Mouse (Mus musculus) liver, embryonic 12.5 days (tissue): ENCODE measurements around the gene Gm36028. TPM values are rescaled to one million over a fixed set of nuclear protein-coding genes. Genes with fewer than 3 reads are reported as not detected.

Experiments used
- ATAC-seq: fragments of 200-750 bp; cut with Nextera tagmentation; 2 replicates; pipeline ENCODE4 v1.8.0; 2017; ENCODE audit warnings: moderate number of reproducible peaks, mild to moderate bottlenecking, moderate library complexity
- H3K27ac ChIP-seq: fragments of 300-500 bp; sonication (generic); 2 replicates; pipeline ENCODE4 v1.5.1; 2016; ENCODE audit warnings: mild to moderate bottlenecking
- H3K27me3 ChIP-seq: fragments of 300-500 bp; sonication (generic); replicated peaks from 2 replicates; pipeline ENCODE4 v1.6.1; 2016; ENCODE audit warnings: mild to moderate bottlenecking, moderate library complexity
- H3K36me3 ChIP-seq: fragments of 300-500 bp; sonication (generic); 2 replicates; pipeline ENCODE4 v1.6.1; 2016; ENCODE audit warnings: mild to moderate bottlenecking, moderate library complexity
- H3K4me1 ChIP-seq: fragments of 300-500 bp; sonication (generic); 2 replicates; pipeline ENCODE4 v1.6.1; 2016
- H3K4me2 ChIP-seq: fragments of 300-500 bp; sonication (generic); 2 replicates; pipeline ENCODE4 v1.6.1; 2016; ENCODE audit warnings: mild to moderate bottlenecking, moderate library complexity
- H3K4me3 ChIP-seq: fragments of 300-500 bp; sonication (generic); 2 replicates; pipeline ENCODE4 v1.5.1; 2016; ENCODE audit warnings: mild to moderate bottlenecking, moderate library complexity
- H3K9ac ChIP-seq: fragments of 300-500 bp; sonication (generic); 2 replicates; pipeline ENCODE4 v1.6.1; 2016; ENCODE audit warnings: mild to moderate bottlenecking, moderate library complexity
- H3K9me3 ChIP-seq: fragments of 300-500 bp; sonication (generic); replicated peaks from 2 replicates; pipeline ENCODE4 v1.6.1; 2016; ENCODE audit warnings: mild to moderate bottlenecking, moderate library complexity
- WGBS: fragments of 180-500 bp; shearing (Covaris S2); methylation state at CpG from one replicate; pipeline ENCODE4 v1.1.7; 2016; ENCODE audit not compliant: insufficient replicate concordance; 5-methylcytosine and 5-hydroxymethylcytosine counted together
- polyA plus RNA-seq: library from polyadenylated mRNA; unstranded; fragments of >200 nt; fragmentation: Nextera tagmentation; extraction: Ambion mirVana; gene quantifications from 2 replicates; pipeline ENCODE4 v1.2.1, GENCODE M21; 2016

Gene Gm36028
- polyA plus RNA-seq, 1 experiment from 2014 or later: not detected

DNA sequence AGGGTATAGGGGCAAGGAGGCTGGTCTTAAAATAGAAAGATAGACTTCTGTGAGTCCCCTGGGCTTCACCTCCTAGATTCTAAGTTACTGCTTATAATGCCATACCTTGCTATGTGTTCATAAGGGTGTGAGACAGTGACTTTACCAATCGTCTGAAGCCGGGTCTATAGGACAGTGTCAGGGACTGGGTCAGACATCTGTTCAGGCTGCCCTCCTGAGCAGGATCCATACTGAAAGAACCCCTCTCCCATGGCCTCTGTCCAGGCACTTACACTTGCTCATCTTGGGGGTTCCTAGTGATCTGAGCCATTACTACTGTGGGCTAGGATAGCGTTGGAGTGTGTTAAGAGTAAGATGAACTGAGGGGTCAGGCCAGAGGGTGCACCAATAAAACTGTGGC is 34.7 kb downstream of the Gm36028 start:
- no peak overlapping the region for H3K27ac ChIP-seq
- 89% methylated on average over 3 of the region's 3 CpGs for WGBS
- H3K36me3 ChIP-seq: no peaks in the 10 kb centered on the region
- no peak overlapping the region for H3K4me3 ChIP-seq
- H3K4me1 ChIP-seq: no peaks in the 10 kb centered on the region
- no peaks in the 10 kb centered on the region for H3K27me3 ChIP-seq
- ATAC-seq: no peak
- H3K9me3 ChIP-seq: no peaks in the 10 kb centered on the region
- H3K9ac ChIP-seq: no peak overlapping the region
- no peak overlapping the region for H3K4me2 ChIP-seq

DNA sequence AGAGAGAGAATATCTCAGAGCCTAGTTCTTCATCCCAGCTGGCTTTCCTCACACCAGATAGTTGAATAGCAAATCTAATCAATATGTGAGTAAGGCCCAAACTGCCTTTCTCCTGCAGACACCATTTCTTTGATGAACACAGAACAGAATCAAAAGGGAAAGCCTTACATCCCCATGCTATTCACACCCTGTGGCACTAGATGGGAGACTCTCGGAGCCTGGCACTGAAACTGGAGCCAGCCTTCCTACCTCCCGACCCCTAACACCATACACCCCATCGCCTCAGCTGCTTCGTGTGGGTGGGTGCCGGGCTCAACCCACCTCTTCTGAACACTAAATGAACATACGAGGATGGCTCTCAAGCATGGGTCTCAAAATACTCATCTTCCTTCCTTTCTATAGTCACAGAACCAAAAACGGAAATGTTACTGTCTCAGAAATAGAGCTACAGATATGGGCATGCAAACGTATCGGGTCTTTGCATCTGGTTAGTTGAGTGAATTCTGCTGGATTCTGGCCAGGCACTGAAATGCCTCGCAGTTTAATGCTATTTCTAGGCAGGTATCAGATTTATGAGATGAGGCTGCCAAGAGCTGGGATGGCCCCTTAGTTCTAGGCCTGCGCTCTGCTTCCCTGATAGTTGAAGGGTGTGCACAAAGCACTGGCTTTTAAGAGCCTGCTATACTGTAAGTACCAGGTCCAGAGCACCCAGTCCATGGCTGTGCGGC is 36.0 kb downstream of the Gm36028 start:
- ATAC-seq: no peak
- no peaks in the 10 kb centered on the region for H3K4me1 ChIP-seq
- H3K9me3 ChIP-seq: no peaks in the 10 kb centered on the region
- WGBS: 79% methylated on average over 12 of the region's 12 CpGs
- no peak overlapping the region for H3K27ac ChIP-seq
- no peak overlapping the region for H3K9ac ChIP-seq
- H3K36me3 ChIP-seq: no peaks in the 10 kb centered on the region
- no peak overlapping the region for H3K4me2 ChIP-seq
- H3K4me3 ChIP-seq: no peak overlapping the region
- no peaks in the 10 kb centered on the region for H3K27me3 ChIP-seq

DNA sequence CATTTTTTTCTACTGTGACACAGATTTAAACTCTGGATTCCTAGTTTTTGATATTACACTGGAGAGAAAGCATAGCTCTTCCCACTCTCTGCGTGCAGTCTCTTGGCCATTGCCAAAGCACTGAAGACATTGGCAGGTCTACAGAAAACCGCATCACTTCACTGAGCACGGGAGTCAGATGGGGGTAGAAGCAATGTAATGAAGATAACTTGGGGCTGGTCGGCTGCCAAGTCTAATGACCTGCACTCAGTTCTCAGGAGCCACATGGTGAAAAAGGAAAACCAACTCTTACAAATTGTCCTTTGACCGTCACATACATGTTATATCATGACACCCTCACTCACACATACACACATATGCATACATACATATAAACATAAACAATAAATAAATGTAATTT is 37.0 kb downstream of the Gm36028 start:
- Histone ChIP-seq H3K4me1 (no peaks in the 10 kb centered on the region), H3K27me3 (no peaks in the 10 kb centered on the region), H3K4me2 (no peak overlapping the region), H3K4me3 (no peak overlapping the region), H3K36me3 (no peaks in the 10 kb centered on the region), H3K27ac (no peak overlapping the region), H3K9ac (no peak overlapping the region), H3K9me3 (no peaks in the 10 kb centered on the region)
- 68% methylated on average over 5 of the region's 5 CpGs for WGBS
- no peak for ATAC-seq

DNA sequence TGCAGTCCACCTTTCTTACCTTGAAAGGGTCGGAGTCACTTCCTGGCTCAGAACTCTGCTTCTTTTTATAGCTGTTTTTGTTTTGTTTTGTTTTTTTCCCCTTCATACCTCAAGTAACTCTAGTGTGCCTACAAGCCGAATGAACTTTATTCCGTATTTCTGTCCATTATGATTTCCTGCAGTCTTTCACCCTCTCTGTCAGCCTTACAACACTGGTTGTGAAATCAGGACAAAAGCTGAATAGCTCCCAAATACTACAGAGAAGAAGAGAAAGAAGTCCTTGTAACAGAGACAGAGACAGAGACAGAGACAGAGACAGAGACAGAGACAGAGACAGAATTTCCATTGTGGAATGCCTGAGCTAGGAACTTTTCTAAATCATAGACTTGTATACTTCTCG is 43.0 kb downstream of the Gm36028 start:
- WGBS: 73% methylated on average over 4 of the region's 4 CpGs
- no peak for ATAC-seq
- Histone ChIP-seq H3K27me3 (no peaks in the 10 kb centered on the region), H3K27ac (no peak overlapping the region), H3K4me2 (no peak overlapping the region), H3K4me3 (no peak overlapping the region), H3K36me3 (0 out of 2 replicates have a peak, but pooled peaks cover 5% of the 10 kb centered on the region), H3K9me3 (no peaks in the 10 kb centered on the region), H3K9ac (no peak overlapping the region), H3K4me1 (peaks cover 13% of the 10 kb centered on the region; the same call in 1 of the 2 replicates)

DNA sequence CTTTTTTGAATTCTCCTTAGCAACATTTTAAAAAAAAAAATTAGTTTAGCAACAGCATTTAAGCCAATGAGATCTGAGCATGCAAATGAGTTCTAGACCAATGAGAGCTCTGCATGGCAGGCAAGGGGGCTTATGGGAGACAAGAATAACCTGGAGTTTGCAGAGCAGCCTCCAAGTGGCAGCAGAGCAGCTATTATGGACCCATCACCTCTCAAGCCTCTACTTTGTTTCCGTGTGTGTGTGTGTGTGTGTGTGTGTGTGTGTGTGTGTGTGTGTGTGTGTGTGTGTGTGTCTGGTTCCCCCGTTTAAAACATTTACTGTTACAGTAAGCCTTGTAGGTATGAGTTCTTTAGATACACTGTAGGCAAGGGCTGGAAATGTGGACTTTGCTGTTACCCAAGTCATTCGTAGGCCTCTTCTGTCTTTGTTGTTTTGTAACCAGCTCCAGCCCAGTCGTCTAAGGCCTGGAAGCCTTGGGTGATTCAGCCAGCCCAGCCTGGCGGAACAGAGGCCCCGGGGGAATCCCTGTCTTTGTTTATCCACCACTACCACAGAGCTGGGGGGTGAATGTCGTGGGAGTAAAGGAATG is 46.5 kb downstream of the Gm36028 start:
- Histone ChIP-seq H3K9me3 (no peaks in the 10 kb centered on the region), H3K9ac (no peak overlapping the region), H3K4me3 (0 out of 2 replicates have a peak overlapping the region, but pooled peaks have one; percentile 0), H3K27me3 (no peaks in the 10 kb centered on the region), H3K4me2 (peak overlapping the region; percentile 33), H3K27ac (peak overlapping the region; percentile 58; the same call in 1 of the 2 replicates), H3K4me1 (peaks cover 20% of the 10 kb centered on the region), H3K36me3 (peaks cover 5% of the 10 kb centered on the region; the same call in 1 of the 2 replicates)
- peak; percentile 81 for ATAC-seq
- 32% methylated on average over 6 of the region's 7 CpGs for WGBS

DNA sequence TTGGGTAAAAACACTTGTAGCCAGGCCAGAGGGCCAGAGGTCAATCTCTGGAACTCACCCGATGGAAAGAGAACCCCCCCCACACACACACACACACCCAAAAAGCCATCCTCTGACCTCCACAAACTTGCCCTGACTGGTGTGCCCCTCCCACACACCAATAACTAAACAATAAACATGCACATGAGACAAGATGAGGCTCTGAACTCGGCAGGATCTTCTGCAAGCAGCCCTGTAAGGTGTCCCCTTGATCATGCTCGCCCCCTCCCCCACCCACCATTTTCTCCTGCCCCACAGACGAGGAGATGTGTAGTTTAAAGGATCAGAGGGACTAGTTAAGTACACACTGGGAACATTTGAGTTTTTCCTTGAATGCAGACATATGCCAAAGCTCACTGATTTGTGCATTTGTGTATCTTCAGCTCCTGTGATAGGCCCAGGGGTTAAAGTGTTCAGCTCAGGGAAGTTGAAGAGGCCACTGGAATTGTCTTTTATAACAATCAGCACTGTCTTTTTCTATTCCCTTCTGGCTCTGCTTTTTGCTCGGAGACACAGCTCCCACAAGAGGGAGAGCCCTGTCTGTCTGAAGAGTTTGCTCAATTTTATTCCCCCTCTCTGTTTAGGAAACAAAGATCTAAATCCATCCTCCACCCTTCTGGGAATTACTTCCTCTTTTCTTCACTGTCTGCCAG is 47.1 kb downstream of the Gm36028 start:
- 42% methylated on average over 5 of the region's 5 CpGs for WGBS
- peaks cover 5% of the 10 kb centered on the region; the same call in 1 of the 2 replicates for H3K36me3 ChIP-seq
- H3K27ac ChIP-seq: peak overlapping the region; percentile 27
- H3K4me2 ChIP-seq: peak overlapping the region; percentile 33
- no peaks in the 10 kb centered on the region for H3K27me3 ChIP-seq
- 0 out of 2 replicates have a peak overlapping the region, but pooled peaks have one; percentile 0 for H3K4me3 ChIP-seq
- peaks cover 20% of the 10 kb centered on the region for H3K4me1 ChIP-seq
- H3K9ac ChIP-seq: no peak overlapping the region
- H3K9me3 ChIP-seq: no peaks in the 10 kb centered on the region
- peak; percentile 18 for ATAC-seq

DNA sequence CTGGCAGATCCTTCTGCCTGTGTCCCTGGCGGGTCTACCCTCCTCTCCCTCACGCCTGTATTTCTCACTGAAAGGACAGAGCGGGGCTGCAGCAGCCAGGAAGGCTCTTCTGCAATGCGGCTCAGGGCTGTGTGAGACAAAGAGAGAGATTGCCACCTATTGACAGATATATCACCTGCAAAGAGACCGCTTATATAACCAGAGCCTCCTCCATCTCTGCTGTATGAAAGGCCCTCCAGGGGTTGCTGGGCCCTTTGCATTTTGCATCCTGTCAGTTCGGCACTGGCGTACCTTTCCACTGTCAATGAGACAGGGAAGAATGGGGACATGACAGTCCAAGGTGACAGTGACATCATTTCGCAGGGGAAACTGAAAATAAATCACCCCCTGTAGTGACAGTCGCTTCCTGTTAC is 48.5 kb downstream of the Gm36028 start:
- no peak overlapping the region for H3K4me3 ChIP-seq
- peaks cover 20% of the 10 kb centered on the region for H3K4me1 ChIP-seq
- H3K9ac ChIP-seq: no peak overlapping the region
- no peak overlapping the region for H3K27ac ChIP-seq
- no peaks in the 10 kb centered on the region for H3K9me3 ChIP-seq
- ATAC-seq: peak; percentile 41; the same call in 1 of the 2 replicates
- H3K36me3 ChIP-seq: no peaks in the 10 kb centered on the region; the same call in 1 of the 2 replicates
- 49% methylated on average over 9 of the region's 9 CpGs for WGBS
- no peaks in the 10 kb centered on the region for H3K27me3 ChIP-seq
- H3K4me2 ChIP-seq: no peak overlapping the region

DNA sequence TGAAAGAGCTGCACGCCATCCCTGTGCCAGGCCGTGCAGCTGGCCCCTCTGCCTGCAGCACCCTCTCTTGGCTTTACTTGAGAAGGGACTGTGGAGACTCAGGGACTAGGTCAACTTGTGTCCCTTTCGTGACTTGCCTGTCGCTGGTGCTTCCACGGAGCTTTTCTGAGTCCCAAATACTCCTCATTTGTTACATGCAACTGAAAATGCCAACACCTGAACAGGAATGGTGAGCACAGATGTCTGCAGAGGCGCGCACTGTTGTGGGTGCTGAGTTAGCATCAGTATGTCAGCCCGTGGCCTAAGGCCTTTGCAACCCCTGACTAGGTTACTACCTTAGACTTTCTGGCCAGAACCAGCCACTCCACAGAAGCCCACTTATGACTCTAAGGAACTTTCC is 49.1 kb downstream of the Gm36028 start:
- no peak overlapping the region for H3K9ac ChIP-seq
- peaks cover 20% of the 10 kb centered on the region for H3K4me1 ChIP-seq
- no peaks in the 10 kb centered on the region; the same call in 1 of the 2 replicates for H3K36me3 ChIP-seq
- H3K4me3 ChIP-seq: no peak overlapping the region
- no peaks in the 10 kb centered on the region for H3K27me3 ChIP-seq
- H3K4me2 ChIP-seq: no peak overlapping the region
- H3K9me3 ChIP-seq: no peaks in the 10 kb centered on the region
- no peak for ATAC-seq
- 78% methylated on average over 8 of the region's 8 CpGs for WGBS
- H3K27ac ChIP-seq: no peak overlapping the region

DNA sequence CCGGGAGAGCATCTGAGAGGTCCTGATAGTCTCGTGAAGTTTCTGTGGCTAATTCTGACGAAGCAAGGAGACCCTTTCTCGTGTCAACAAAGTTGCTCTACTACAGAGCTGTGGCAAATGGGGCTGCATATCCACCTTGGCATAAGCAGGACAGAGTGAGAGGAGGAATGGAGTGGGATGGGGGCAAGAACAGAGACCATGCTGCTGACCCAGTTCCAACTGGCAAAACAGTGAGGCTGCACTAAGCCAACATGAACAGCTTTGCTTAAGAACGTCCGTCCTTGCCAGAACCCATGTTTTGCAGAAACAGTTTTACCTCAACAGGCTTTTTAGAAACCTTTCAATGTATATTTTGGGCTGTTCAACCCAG is 51.3 kb downstream of the Gm36028 start:
- Histone ChIP-seq H3K36me3 (no peaks in the 10 kb centered on the region; the same call in 1 of the 2 replicates), H3K4me2 (no peak overlapping the region), H3K9me3 (no peaks in the 10 kb centered on the region), H3K27ac (no peak overlapping the region), H3K9ac (no peak overlapping the region), H3K4me3 (no peak overlapping the region), H3K4me1 (peaks cover 20% of the 10 kb centered on the region), H3K27me3 (no peaks in the 10 kb centered on the region)
- 77% methylated on average over 6 of the region's 6 CpGs for WGBS
- no peak for ATAC-seq

DNA sequence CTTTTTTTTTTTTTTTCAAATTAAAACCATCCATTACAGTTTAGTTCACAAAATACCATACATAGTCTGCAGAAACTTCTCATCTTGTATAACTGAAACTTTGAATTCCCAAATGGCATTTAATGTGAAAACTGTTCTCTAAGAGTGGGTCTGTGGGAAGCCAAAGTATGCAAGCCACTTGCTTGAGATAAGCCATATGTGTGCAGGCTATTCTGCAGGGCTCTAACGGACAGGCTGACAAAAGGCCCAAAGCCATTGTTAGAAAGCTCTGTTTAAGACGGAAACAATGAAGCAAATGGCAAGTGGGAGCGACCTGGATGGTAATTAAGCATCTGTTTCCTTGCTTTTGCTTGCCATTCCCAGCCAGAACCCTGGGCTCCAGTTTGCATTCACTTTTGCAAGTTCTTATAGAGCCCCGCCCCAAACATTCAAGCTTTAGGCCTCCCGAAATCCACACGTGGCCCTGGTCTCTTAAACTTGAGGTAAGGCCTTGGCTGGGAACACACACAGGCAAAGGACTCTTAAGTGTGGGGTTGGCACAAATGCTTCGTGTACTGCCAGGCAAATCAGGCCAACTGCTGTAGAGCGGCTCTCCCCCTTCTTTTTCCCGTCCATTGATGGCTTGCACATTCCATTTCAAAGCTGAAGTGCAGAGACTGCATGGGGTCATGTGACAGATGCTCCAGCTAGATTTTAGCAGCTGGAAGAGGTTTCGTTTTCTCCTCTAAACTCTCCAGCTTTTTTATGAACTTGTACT is 51.9 kb downstream of the Gm36028 start:
- Histone ChIP-seq H3K27ac (no peak overlapping the region), H3K4me3 (no peak overlapping the region), H3K4me1 (peaks cover 18% of the 10 kb centered on the region), H3K9ac (no peak overlapping the region), H3K36me3 (no peaks in the 10 kb centered on the region; the same call in 1 of the 2 replicates), H3K4me2 (no peak overlapping the region), H3K27me3 (no peaks in the 10 kb centered on the region), H3K9me3 (no peaks in the 10 kb centered on the region)
- ATAC-seq: no peak
- WGBS: 56% methylated on average over 10 of the region's 10 CpGs

DNA sequence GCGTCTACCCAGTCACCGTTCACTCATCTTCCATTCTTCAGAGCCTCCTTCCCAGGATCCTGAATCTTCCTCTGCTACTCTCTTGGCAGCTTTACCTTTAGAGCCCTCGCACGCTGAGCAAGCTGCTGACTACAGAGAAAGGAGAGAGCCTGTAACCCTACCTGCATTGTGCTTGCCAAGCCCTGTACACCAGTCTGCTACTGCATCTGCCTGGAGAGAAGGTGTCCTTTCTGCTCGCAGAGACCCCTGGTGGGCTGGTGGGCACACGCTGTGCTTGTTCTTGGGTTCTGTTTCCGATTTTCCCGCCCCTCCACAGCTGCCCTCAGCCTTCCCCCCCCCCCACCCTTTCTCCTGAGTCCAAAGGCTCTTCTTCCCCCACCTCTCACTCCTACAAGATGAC is 53.7 kb downstream of the Gm36028 start:
- Histone ChIP-seq H3K27ac (no peak overlapping the region), H3K4me3 (no peak overlapping the region), H3K36me3 (peaks cover 10% of the 10 kb centered on the region), H3K9ac (no peak overlapping the region), H3K9me3 (no peaks in the 10 kb centered on the region), H3K27me3 (no peaks in the 10 kb centered on the region), H3K4me2 (no peak overlapping the region), H3K4me1 (peaks cover 3% of the 10 kb centered on the region)
- no peak for ATAC-seq
- 77% methylated on average over 8 of the region's 8 CpGs for WGBS
